Mouse (Mus musculus) ES-CJ7 (cell line): Measurements from ENCODE around the gene Kir3dl2.
"Not testable (repeated sequence)": the region's sequence is repeated elsewhere in the genome, so short reads cannot be mapped to it uniquely, and the experiment has no call there.

Source experiments
- DNase-seq: peaks from one replicate; pipeline ENCODE4 v3.0.0; 2011; ENCODE audit warnings: low read depth, low spot score

Kir3dl2 gene

DNA sequence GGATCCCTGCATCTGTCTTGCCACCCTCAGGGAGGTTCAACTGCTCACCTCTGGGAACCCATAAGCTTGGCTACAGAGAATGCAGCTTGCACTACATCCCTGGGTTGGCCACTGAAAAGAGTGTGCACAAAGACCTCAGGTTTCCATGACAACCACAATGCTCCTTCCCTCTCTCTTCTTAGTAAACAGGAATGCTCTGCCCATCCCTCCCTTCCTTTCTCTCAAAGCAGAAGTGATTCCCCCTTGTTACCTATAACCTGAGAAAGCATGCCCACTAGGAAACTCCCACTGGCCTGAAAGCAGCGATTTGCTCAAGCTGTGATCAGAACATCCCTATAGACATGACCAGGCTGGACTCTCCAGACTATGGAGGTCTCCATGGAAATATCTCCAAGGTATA, at the start of gene Kir3dl2:
Gene Kir3dl2 (minus strand): TSS at position 101 of the 400 bp plus-strand sequence.
- DNase-seq, result not testable (repeated sequence)

DNA sequence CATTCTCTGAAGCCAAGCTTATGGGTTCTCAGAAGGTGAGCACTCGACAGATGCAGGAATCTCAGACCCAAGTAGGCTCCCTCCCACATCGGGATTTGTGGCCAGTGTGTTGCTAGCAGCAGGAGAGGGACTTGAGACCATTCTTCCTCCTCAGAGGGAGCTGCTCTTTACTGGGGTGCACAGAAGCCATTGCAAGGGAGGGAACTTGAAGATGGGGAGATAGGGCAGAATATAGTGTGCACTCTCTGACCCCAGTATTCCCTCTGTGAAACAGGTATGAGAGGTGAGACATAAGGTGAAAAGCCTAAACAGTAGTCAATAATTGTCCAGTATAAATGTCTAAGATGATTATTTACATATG, 47.0 kb upstream of the Kir3dl2 start:
- DNase-seq, result no peak

DNA sequence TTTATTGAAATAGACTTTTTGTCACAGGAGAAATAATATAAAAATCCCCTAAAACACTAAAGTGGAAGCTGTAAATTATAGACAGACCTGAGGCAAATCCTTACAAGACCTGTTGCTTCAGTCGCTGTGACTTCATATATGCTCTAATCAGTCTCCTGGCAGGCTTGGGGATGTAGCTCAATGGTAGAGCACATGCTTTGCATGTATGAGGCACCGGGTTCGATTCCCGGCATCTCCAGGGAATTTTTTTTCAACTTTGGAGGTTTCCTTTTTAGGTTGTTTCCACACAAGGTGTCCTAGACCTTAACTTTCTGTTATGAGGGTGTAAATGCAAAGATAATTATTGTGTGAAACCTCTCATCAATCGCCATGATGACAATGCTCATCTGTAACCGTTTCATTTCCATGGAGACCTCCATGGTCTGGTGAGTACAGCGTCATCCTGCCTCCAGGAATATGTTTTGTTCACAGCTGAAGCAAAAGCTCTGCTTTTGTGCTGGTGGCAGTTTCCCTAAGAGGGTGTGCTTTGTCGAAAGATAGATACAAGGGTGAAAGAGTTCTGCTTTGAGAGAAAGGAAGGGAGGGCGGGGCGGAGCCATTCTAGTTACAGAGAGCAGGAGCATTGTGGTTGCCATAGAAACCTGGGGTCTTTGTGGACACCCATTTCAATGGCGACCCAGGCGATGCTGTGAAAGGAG, 46.5 kb upstream of the Kir3dl2 start, which contains the start of gene Tceal3:
Gene Tceal3 (plus strand): TSS at position 644 of the 698 bp plus-strand sequence.
- DNase-seq, result peak; percentile 40

DNA sequence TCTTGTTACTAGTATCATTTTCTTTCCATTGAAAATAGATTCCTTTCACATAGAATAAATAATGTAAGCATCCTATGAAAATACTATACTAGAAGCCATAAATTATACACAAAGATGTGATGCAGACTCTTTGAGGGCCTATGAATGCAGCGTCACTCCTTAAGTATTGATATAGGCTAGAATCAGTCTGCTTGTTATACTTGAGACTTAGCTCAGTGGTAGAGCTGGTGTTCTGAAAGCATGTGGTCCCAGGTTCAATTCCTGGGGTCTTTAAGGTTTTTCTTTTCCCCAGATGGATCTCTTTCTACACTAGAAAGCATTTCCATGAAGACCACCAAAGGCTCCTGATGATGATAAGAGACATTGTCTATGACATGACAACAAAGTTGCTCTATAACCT, 40.8 kb upstream of the Kir3dl2 start:
- no peak for DNase-seq

DNA sequence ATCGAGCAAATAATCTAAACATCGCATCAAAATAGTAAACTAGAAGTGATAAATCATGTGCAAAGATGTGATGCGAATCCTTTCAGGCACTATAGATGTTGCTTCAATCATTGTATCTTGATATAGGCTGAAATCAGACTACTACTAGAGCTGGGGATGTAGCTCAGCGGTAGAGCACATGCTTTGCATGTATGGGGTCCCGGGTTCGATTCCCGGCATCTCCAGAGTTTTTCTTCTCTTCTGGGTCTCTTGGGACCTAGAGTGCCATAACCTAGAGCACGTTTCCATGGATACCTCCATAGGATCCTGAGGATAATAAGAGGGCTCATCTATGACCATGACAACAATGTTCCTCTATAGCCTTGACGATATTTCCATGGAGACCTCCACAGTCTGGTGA, 25.2 kb upstream of the Kir3dl2 start:
- not testable (repeated sequence) for DNase-seq

DNA sequence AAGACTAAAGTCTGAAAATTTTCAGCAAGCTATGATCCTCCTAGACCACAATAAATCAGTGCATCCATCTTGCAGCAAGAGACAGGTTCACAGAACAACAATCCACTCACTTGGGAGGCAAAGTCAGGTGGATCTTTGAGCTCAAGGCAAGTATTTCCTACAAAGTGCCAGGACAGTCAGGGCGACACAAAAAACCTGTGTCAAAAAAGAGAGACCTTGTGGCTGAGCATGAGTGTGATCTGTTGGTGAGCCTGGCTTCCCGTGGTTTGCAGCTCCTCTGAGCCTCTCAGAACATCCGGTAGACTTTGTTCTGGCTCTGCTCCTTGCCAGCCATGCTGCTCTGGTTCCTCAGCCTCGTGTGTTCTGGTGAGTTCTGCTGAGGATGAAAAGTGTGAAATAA, 26.2 kb downstream of the Kir3dl2 start, which contains the start of gene Kir3dl1:
Gene Kir3dl1 (plus strand): TSS at position 301 of the 400 bp plus-strand sequence.
- not testable (repeated sequence) for DNase-seq
